ENCODE assay signal across 10 mouse cellular contexts in genomic region chr5:112289819-112290535, GRCm38 (mm10). TPM values are rescaled to one million over a fixed set of nuclear protein-coding genes. Genes with fewer than 3 reads are reported as not detected.
DNase-seq lines count a peak whose midpoint lies in the region; ATAC-seq and TF ChIP-seq lines count a peak whose summit lies in the region.
"Had no signal": no experiment of that assay in that cellular context is flagged by ENCODE, and none has a peak within 500 bp of the region (broad histone marks: within the 10 kb centered on the region; RNA-seq: fewer than 3 reads in every experiment).

No protein-coding gene starts in this region.

- intact Hi-C loops in left cerebral cortex, postnatal 25 days (cut with DNase I): no loop called here

- no peak for TF ChIP-seq EP300 in heart, postnatal 0 days (IDR thresholded peaks at IDR 0.05; ENCODE audit: low read depth)

- H3K36me3 ChIP-seq in kidney, embryonic 16.5 days (ENCODE audit: insufficient read depth, low read length): no peaks in the 10 kb centered on the region
- no peaks in the 10 kb centered on the region for H3K36me3 ChIP-seq in heart, postnatal 0 days (replicated peaks; ENCODE audit: control insufficient read depth, insufficient read depth, low read length)

- ATAC-seq in kidney, embryonic 16.5 days (ENCODE audit: low FRiP score, low TSS enrichment): no peak
- no peak for ATAC-seq in heart, postnatal 0 days (ENCODE audit: insufficient read depth, low read depth)
- ATAC-seq: liver, embryonic 12.5 days had no signal

- peak overlapping the region; percentile 20; the same call in 1 of the 2 replicates for H3K4me2 ChIP-seq in kidney, embryonic 16.5 days (replicated peaks; ENCODE audit: low read depth, low read length)
- peak overlapping the region; percentile 49 for H3K4me2 ChIP-seq in heart, postnatal 0 days (ENCODE audit: low read depth, low read length)
- H3K4me2 ChIP-seq: liver, embryonic 12.5 days had no signal

- no peak overlapping the region for H3K27ac ChIP-seq in kidney, embryonic 16.5 days (ENCODE audit: low read length)
- H3K27ac ChIP-seq in heart, postnatal 0 days (ENCODE audit: low read depth): no peak overlapping the region
- H3K27ac ChIP-seq: liver, embryonic 12.5 days had no signal

- H3K27me3 ChIP-seq in kidney, embryonic 16.5 days (ENCODE audit: insufficient read depth, low read length): no peaks in the 10 kb centered on the region
- H3K27me3 ChIP-seq in heart, postnatal 0 days (ENCODE audit: control insufficient read depth, insufficient read depth, low read length): no peaks in the 10 kb centered on the region
- H3K27me3 ChIP-seq: liver, embryonic 12.5 days had no signal

- no peak overlapping the region for H3K9ac ChIP-seq in kidney, embryonic 16.5 days (replicated peaks; ENCODE audit: low read length)
- no peak overlapping the region for H3K9ac ChIP-seq in heart, postnatal 0 days (replicated peaks; ENCODE audit: low read depth, low read length)
- H3K9ac ChIP-seq: liver, embryonic 12.5 days had no signal

- H3K9me3 ChIP-seq in kidney, embryonic 16.5 days (ENCODE audit: low read length): no peaks in the 10 kb centered on the region
- H3K9me3 ChIP-seq in heart, postnatal 0 days (replicated peaks; ENCODE audit: control insufficient read depth, low read length): no peaks in the 10 kb centered on the region
- H3K9me3 ChIP-seq: G1E; liver, embryonic 12.5 days had no signal

- TF ChIP-seq CTCF in heart, postnatal 0 days (IDR thresholded peaks at IDR 0.05; ENCODE audit: low read depth): no peak

- DNase-seq in kidney, adult 9 months: no peak
- peak; percentile 58 for DNase-seq in adrenal gland, postnatal 25 days
- DNase-seq in cerebellum, postnatal 10 days: peak; percentile 79 to 82
- no peak for DNase-seq in heart, postnatal 0 days (ENCODE audit: low spot score)
- no peak for DNase-seq in left cerebral cortex, postnatal 25 days (ENCODE audit: low spot score in 2 of 2)
- no peak for DNase-seq in layer of hippocampus, postnatal 36 days
- DNase-seq: thymus, postnatal 4 days had no signal

- no peak overlapping the region for H3K4me3 ChIP-seq in kidney, embryonic 16.5 days (ENCODE audit: low read length)
- peak overlapping the region; percentile 29 for H3K4me3 ChIP-seq in heart, postnatal 0 days (ENCODE audit: low read depth, low read length)
- H3K4me3 ChIP-seq: liver, embryonic 12.5 days had no signal

- WGBS in kidney, embryonic 16.5 days: 64% methylated on average over 16 of the region's 16 CpGs
- WGBS in heart, postnatal 0 days: 77% methylated on average over 16 of the region's 16 CpGs

- H3K4me1 ChIP-seq in kidney, embryonic 16.5 days (ENCODE audit: insufficient read depth, low read length): peaks cover 46% of the 10 kb centered on the region
- peaks cover 34% of the 10 kb centered on the region for H3K4me1 ChIP-seq in heart, postnatal 0 days (ENCODE audit: control insufficient read depth, insufficient read depth)

RNA-seq across cellular contexts. Expression of gene Tpst2, which starts 13.5 kb away (rescaled TPM):
- 65.8 and 68.7 TPM in 2 replicates for polyA plus RNA-seq in kidney, embryonic 16.5 days (2015; fragmentation: Nextera tagmentation; extraction: Ambion mirVana)
- total RNA-seq in adrenal gland, postnatal 25 days (2021): 144 and 210 TPM in 2 replicates
- total RNA-seq in heart, postnatal 0 days (2014; rRNA removed; ENCODE audit: low replicate concordance): 86.1 and 96.0 TPM in 2 replicates
- 42.9 and 43.8 TPM in 2 replicates for polyA plus RNA-seq in heart, postnatal 0 days (2015; fragmentation: Nextera tagmentation; extraction: Ambion mirVana)
- total RNA-seq in left cerebral cortex, postnatal 25 days (2021): 10 to 100 TPM; 39.0 to 43.9 TPM
- 10 to 100 TPM; 37.1 to 43.4 TPM for total RNA-seq in layer of hippocampus, postnatal 36 days (2021)

RNA-seq across cellular contexts. Expression of gene Crybb1, which starts 34.4 kb away (rescaled TPM):
- polyA plus RNA-seq in kidney, embryonic 16.5 days (2015; fragmentation: Nextera tagmentation; extraction: Ambion mirVana): 2.7 and 4.0 TPM in 2 replicates
- 1.1 and 2.7 TPM in 2 replicates for total RNA-seq in adrenal gland, postnatal 25 days (2021)
- not detected in 2 replicates for total RNA-seq in heart, postnatal 0 days (2014; rRNA removed; ENCODE audit: low replicate concordance)
- polyA plus RNA-seq in heart, postnatal 0 days (2015; fragmentation: Nextera tagmentation; extraction: Ambion mirVana): 0.26 and 0.54 TPM in 2 replicates
- 1 to 10 TPM; 7.7 to 9.9 TPM for total RNA-seq in left cerebral cortex, postnatal 25 days (2021)
- 1 to 10 TPM; 4.9 to 6.6 TPM for total RNA-seq in layer of hippocampus, postnatal 36 days (2021)
- total RNA-seq: G1E had no signal
- polyA plus RNA-seq: G1E had no signal

RNA-seq across cellular contexts. Expression of gene Tfip11, which starts 36.2 kb away (rescaled TPM):
- 36.7 and 37.8 TPM in 2 replicates for polyA plus RNA-seq in kidney, embryonic 16.5 days (2015; fragmentation: Nextera tagmentation; extraction: Ambion mirVana)
- total RNA-seq in adrenal gland, postnatal 25 days (2021): 33.3 and 38.6 TPM in 2 replicates
- 6.5 and 11.4 TPM in 2 replicates for total RNA-seq in heart, postnatal 0 days (2014; rRNA removed; ENCODE audit: low replicate concordance)
- polyA plus RNA-seq in heart, postnatal 0 days (2015; fragmentation: Nextera tagmentation; extraction: Ambion mirVana): 11.7 TPM in 2 replicates
- 10 to 100 TPM; 39.9 to 40.0 TPM for total RNA-seq in left cerebral cortex, postnatal 25 days (2021)
- 10 to 100 TPM; 40.8 to 42.2 TPM for total RNA-seq in layer of hippocampus, postnatal 36 days (2021)

RNA-seq across cellular contexts. Expression of gene Cryba4, which starts 37.7 kb away (rescaled TPM):
- 0.58 and 0.81 TPM in 2 replicates for polyA plus RNA-seq in kidney, embryonic 16.5 days (2015; fragmentation: Nextera tagmentation; extraction: Ambion mirVana)
- 14.8 and 16.5 TPM in 2 replicates for total RNA-seq in adrenal gland, postnatal 25 days (2021)
- total RNA-seq in heart, postnatal 0 days (2014; rRNA removed; ENCODE audit: low replicate concordance): 0.39 and 1.6 TPM in 2 replicates
- 3.7 and 4.1 TPM in 2 replicates for polyA plus RNA-seq in heart, postnatal 0 days (2015; fragmentation: Nextera tagmentation; extraction: Ambion mirVana)
- total RNA-seq in left cerebral cortex, postnatal 25 days (2021): 1 to 10 TPM in 1 of 2 experiments, under 1 TPM in 1; 0.78 to 1.0 TPM
- total RNA-seq in layer of hippocampus, postnatal 36 days (2021): under 1 TPM in 1 of 2 experiments, not detected in 1; 0.97 TPM

RNA-seq across cellular contexts. Expression of gene Srrd, which starts 52.9 kb away (rescaled TPM):
- 44.8 and 47.0 TPM in 2 replicates for polyA plus RNA-seq in kidney, embryonic 16.5 days (2015; fragmentation: Nextera tagmentation; extraction: Ambion mirVana)
- 22.4 and 29.1 TPM in 2 replicates for total RNA-seq in adrenal gland, postnatal 25 days (2021)
- 57.9 and 65.2 TPM in 2 replicates for total RNA-seq in heart, postnatal 0 days (2014; rRNA removed; ENCODE audit: low replicate concordance)
- polyA plus RNA-seq in heart, postnatal 0 days (2015; fragmentation: Nextera tagmentation; extraction: Ambion mirVana): 14.1 and 18.2 TPM in 2 replicates
- 10 to 100 TPM; 22.6 to 24.8 TPM for total RNA-seq in left cerebral cortex, postnatal 25 days (2021)
- 10 to 100 TPM; 21.9 to 24.8 TPM for total RNA-seq in layer of hippocampus, postnatal 36 days (2021)

Comparison
In these comparisons a context has a peak if more than half of its experiments do, and no peak if none do; other contexts are left out.
1. DNase-seq: peak in adrenal gland, postnatal 25 days (single experiment) and cerebellum, postnatal 10 days (2 of 2); none in kidney, adult 9 months (single experiment), heart, postnatal 0 days (single experiment), left cerebral cortex, postnatal 25 days (0 of 2) and layer of hippocampus, postnatal 36 days (0 of 2).